Mouse (Mus musculus) hindbrain, embryonic 11.5 days (tissue): ENCODE data around the gene Atf6b. TPM values are rescaled to one million over a fixed set of nuclear protein-coding genes. Genes with fewer than 3 reads are reported as not detected.

ENCODE experiments used
- ATAC-seq: fragments of 200-750 bp; cut with Nextera tagmentation; 2 replicates; pipeline ENCODE4 v1.8.0; 2017; ENCODE audit warnings: mild to moderate bottlenecking, moderate TSS enrichment, moderate library complexity; ENCODE audit not compliant: low FRiP score
- DNase-seq: peaks from one replicate; pipeline ENCODE4 v3.0.0-alpha.2; 2015; ENCODE audit warnings: low spot score
- H3K27ac ChIP-seq: fragments of 300-500 bp; sonication (generic); 2 replicates; pipeline ENCODE4 v1.5.1; 2014; ENCODE audit warnings: mild to moderate bottlenecking, low read depth, low read length
- H3K27me3 ChIP-seq: fragments of 300-500 bp; sonication (generic); 2 replicates; pipeline ENCODE4 v1.6.1; 2014; ENCODE audit warnings: mild to moderate bottlenecking, low read length, moderate library complexity, mixed read lengths; ENCODE audit not compliant: control insufficient read depth, insufficient read depth
- H3K36me3 ChIP-seq: fragments of 300-500 bp; sonication (generic); 2 replicates; pipeline ENCODE4 v1.6.1; 2014; ENCODE audit warnings: mild to moderate bottlenecking, low read length, moderate library complexity, mixed read lengths; ENCODE audit not compliant: control insufficient read depth, insufficient read depth
- H3K4me1 ChIP-seq: fragments of 300-500 bp; sonication (generic); replicated peaks from 2 replicates; pipeline ENCODE4 v1.6.1; 2014; ENCODE audit warnings: low read length, mixed read lengths; ENCODE audit not compliant: control insufficient read depth, insufficient read depth
- H3K4me2 ChIP-seq: fragments of 300-500 bp; sonication (generic); replicated peaks from 2 replicates; pipeline ENCODE4 v1.6.1; 2014; ENCODE audit warnings: mild to moderate bottlenecking, low read depth, low read length
- H3K4me3 ChIP-seq: fragments of 300-500 bp; sonication (generic); 2 replicates; pipeline ENCODE4 v1.5.1; 2014; ENCODE audit warnings: low read depth, low read length
- H3K9ac ChIP-seq: fragments of 300-500 bp; sonication (generic); 2 replicates; pipeline ENCODE4 v1.6.1; 2014; ENCODE audit warnings: low read depth, low read length
- H3K9me3 ChIP-seq: fragments of 300-500 bp; sonication (generic); 2 replicates; pipeline ENCODE4 v1.6.1; 2016; ENCODE audit warnings: low read length; ENCODE audit not compliant: control insufficient read depth
- WGBS: fragments of 180-500 bp; shearing (Covaris S2); extraction: QIAGEN DNeasy Blood & Tissue Kit; methylation state at CpG from one replicate; pipeline ENCODE4 v1.1.7; 2014; 5-methylcytosine and 5-hydroxymethylcytosine counted together
- polyA plus RNA-seq: library from polyadenylated mRNA; unstranded; fragments of >200 nt; fragmentation: Nextera tagmentation; extraction: Ambion mirVana; gene quantifications from 2 replicates; pipeline ENCODE4 v1.2.1, GENCODE M21; 2014

Atf6b gene
- polyA plus RNA-seq, 1 experiment from 2014 or later: 61.9 TPM

- Histone ChIP-seq H3K9me3 (no peaks in the 10 kb centered on the region), H3K27me3 (no peaks in the 10 kb centered on the region), H3K4me2 (no peak overlapping the region), H3K4me1 (no peaks in the 10 kb centered on the region; the same call in 1 of the 2 replicates), H3K4me3 (no peak overlapping the region), H3K9ac (no peak overlapping the region), H3K27ac (no peak overlapping the region), H3K36me3 (peaks cover 15% of the 10 kb centered on the region; the same call in 1 of the 2 replicates)
- no peak for ATAC-seq
- 93% methylated on average over 14 of the region's 14 CpGs for WGBS
- DNase-seq: no peak
Observed at GRCm38 (mm10) chr17:34650781-34651180, 3.8 kb downstream of the Atf6b start.

DNA sequence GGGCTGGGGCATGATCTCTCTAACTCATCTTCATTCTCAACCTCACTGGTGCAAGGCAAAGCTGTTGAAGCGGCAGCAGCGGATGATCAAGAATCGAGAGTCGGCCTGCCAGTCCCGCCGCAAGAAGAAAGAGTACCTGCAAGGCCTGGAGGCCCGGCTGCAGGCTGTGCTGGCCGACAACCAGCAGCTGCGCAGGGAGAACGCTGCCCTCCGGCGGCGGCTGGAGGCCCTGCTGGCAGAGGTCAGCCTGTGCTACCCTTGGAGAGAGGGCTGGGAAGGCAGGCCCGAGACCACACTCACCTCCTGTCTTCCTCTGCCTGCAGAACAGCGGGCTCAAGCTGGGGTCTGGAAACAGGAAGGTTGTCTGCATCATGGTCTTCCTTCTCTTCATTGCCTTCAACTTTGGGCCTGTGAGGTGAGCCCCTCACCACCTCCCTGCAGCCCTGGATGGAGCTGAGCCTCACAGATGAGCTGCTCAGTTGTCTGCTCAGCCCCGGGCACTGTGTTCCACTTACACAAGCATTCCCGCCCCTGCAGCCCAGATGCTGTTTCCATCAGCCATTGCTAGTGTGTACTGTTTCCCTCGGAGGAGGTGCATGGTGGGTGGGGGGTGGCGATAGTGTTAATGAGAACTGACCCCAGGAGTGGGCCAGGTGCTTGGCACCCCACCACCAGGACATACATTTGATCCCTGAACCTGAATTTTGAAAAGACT lies 4.7 kb downstream of the Atf6b start:
- no peak for ATAC-seq
- Histone ChIP-seq H3K4me3 (no peak overlapping the region), H3K9ac (no peak overlapping the region), H3K4me1 (no peaks in the 10 kb centered on the region; the same call in 1 of the 2 replicates), H3K36me3 (peaks cover 15% of the 10 kb centered on the region; the same call in 1 of the 2 replicates), H3K4me2 (no peak overlapping the region), H3K9me3 (no peaks in the 10 kb centered on the region), H3K27ac (no peak overlapping the region), H3K27me3 (no peaks in the 10 kb centered on the region)
- 53% methylated on average over 16 of the region's 19 CpGs for WGBS
- peak; percentile 50 for DNase-seq

- peaks cover 15% of the 10 kb centered on the region; the same call in 1 of the 2 replicates for H3K36me3 ChIP-seq
- 91% methylated on average over 10 of the region's 10 CpGs for WGBS
- DNase-seq: no peak
Observed at GRCm38 (mm10) chr17:34652546-34652945, 5.6 kb downstream of the Atf6b start.

DNA sequence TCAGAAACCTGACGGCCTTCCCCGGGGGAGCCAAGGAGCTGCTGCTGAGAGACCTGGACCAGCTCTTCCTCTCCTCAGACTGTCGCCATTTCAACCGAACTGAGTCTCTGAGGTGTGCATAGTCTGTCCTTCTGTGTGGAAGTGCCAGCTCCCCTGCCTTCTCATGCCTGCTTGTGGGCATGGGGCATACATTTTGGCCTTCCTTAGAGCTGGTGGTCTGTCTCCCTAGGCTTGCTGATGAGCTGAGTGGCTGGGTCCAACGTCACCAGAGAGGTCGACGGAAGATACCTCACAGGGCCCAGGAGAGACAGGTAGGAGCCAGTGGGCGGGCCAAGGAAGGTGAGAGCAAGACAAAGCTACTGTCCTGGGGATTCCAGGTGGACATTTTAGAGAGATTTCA lies 6.0 kb downstream of the Atf6b start:
- DNase-seq (no peak), ATAC-seq (no peak)
- no peak overlapping the region for H3K4me2 ChIP-seq
- peaks cover 15% of the 10 kb centered on the region; the same call in 1 of the 2 replicates for H3K36me3 ChIP-seq
- 91% methylated on average over 8 of the region's 8 CpGs for WGBS
- no peak overlapping the region for H3K9ac ChIP-seq
- H3K4me3 ChIP-seq: no peak overlapping the region
- no peaks in the 10 kb centered on the region; the same call in 1 of the 2 replicates for H3K4me1 ChIP-seq
- no peaks in the 10 kb centered on the region for H3K9me3 ChIP-seq
- H3K27ac ChIP-seq: no peak overlapping the region
- no peaks in the 10 kb centered on the region for H3K27me3 ChIP-seq

More at GRCm38 (mm10) chr17:34652546-34652945, 5.6 kb downstream of the Atf6b start:
- no peak overlapping the region for H3K9ac ChIP-seq
- no peak overlapping the region for H3K4me2 ChIP-seq
- no peaks in the 10 kb centered on the region for H3K9me3 ChIP-seq
- H3K4me1 ChIP-seq: no peaks in the 10 kb centered on the region; the same call in 1 of the 2 replicates
- no peak overlapping the region for H3K27ac ChIP-seq
- H3K4me3 ChIP-seq: no peak overlapping the region
- no peak for ATAC-seq
- H3K27me3 ChIP-seq: no peaks in the 10 kb centered on the region

GRCm38 (mm10) chr17:34653746-34654285 lies 6.9 kb downstream of the Atf6b start:
- DNase-seq: peak; percentile 80
- H3K9ac ChIP-seq: no peak overlapping the region
- no peaks in the 10 kb centered on the region for H3K4me1 ChIP-seq
- peaks cover 15% of the 10 kb centered on the region; the same call in 1 of the 2 replicates for H3K36me3 ChIP-seq
- no peaks in the 10 kb centered on the region for H3K27me3 ChIP-seq
- WGBS: 69% methylated on average over 9 of the region's 9 CpGs
- no peak overlapping the region for H3K4me2 ChIP-seq
- no peak for ATAC-seq
- no peak overlapping the region for H3K4me3 ChIP-seq
- no peak overlapping the region for H3K27ac ChIP-seq
- H3K9me3 ChIP-seq: no peaks in the 10 kb centered on the region

DNA sequence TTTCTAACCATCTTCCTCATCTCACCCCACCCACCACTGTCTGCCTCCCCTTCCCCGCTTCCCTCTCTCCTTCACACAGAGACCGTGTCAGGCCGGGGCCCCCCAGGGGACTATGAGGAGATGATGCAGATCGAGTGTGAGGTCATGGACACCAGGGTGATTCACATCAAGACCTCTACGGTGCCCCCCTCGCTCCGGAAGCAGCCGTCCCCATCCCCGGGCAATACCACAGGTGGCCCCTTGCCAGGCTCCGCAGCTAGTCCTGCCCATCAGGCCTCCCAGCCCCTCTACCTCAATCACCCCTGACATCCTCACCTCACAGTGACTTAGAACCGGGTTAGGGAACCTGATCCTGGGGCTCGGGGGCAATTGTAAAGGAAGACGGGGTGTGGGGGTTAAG lies 7.4 kb downstream of the Atf6b start:
- Histone ChIP-seq H3K9ac (no peak overlapping the region), H3K4me3 (no peak overlapping the region), H3K4me1 (no peaks in the 10 kb centered on the region), H3K9me3 (no peaks in the 10 kb centered on the region), H3K27ac (no peak overlapping the region), H3K27me3 (no peaks in the 10 kb centered on the region), H3K4me2 (no peak overlapping the region), H3K36me3 (peaks cover 12% of the 10 kb centered on the region; the same call in 1 of the 2 replicates)
- DNase-seq (no peak), ATAC-seq (no peak)
- WGBS: 95% methylated on average over 13 of the region's 13 CpGs

DNA sequence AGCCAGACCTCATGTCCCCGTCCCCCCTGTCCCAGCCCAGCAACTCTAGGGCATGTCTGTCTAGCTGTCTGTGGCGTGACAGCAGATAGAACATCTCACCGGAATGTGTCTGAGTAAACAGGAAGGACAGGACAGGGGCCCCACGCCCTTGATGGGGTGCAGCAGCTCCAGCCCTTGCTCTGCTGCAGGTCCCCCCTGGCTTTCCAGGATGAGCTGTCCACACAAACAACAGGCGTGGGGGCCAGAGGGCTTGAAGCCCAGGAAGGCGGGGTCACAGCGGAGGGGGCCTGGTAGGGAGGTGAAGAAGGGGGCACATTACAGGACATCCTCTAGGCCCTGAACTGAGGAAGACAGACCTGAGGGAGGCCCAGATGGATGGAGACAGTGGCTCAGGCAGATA lies 8.2 kb downstream of the Atf6b start:
- no peak for ATAC-seq

GRCm38 (mm10) chr17:34655581-34655991 lies 8.6 kb downstream of the Atf6b start:
- Histone ChIP-seq H3K4me3 (no peak overlapping the region), H3K9ac (no peak overlapping the region), H3K27me3 (peaks cover 3% of the 10 kb centered on the region; the same call in 1 of the 2 replicates), H3K36me3 (peaks cover 7% of the 10 kb centered on the region; the same call in 1 of the 2 replicates), H3K4me2 (no peak overlapping the region), H3K27ac (no peak overlapping the region), H3K4me1 (no peaks in the 10 kb centered on the region), H3K9me3 (no peaks in the 10 kb centered on the region)
- DNase-seq (no peak), ATAC-seq (no peak)
- 66% methylated on average over 4 of the region's 4 CpGs for WGBS

More for the DNA sequence above, 8.2 kb downstream of the Atf6b start:
- WGBS: 91% methylated on average over 7 of the region's 7 CpGs
- Histone ChIP-seq H3K4me1 (no peaks in the 10 kb centered on the region), H3K9ac (no peak overlapping the region), H3K36me3 (peaks cover 8% of the 10 kb centered on the region; the same call in 1 of the 2 replicates), H3K27me3 (peaks cover under 1% of the 10 kb centered on the region; the same call in 1 of the 2 replicates), H3K9me3 (no peaks in the 10 kb centered on the region), H3K4me3 (no peak overlapping the region), H3K4me2 (no peak overlapping the region), H3K27ac (no peak overlapping the region)
- no peak for DNase-seq
